Mouse (Mus musculus) erythroblast, embryonic 14.5 days (primary cell): ENCODE results near the gene Trim50.

Experiments
- GATA1 ChIP-seq: IDR thresholded peaks from 2 replicates; pipeline ENCODE4 v1.6.1; 2012; ENCODE audit warnings: low read length, inconsistent platforms, mixed read lengths
- TAL1 ChIP-seq: IDR thresholded peaks from 3 replicates; pipeline ENCODE4 v1.6.1; 2012; ENCODE audit warnings: low read length, inconsistent platforms, mixed read lengths

GRCm38 (mm10) chr5:135368312-135368711 is 15.2 kb downstream of the Trim50 start:
- TF ChIP-seq GATA1 (no peak), TAL1 (no peak)
